Comparison of ENCODE assay signal across 20 mouse cellular contexts in genomic region chr4:128895841-128896240, GRCm38 (mm10). TPM values are rescaled to one million over a fixed set of nuclear protein-coding genes. Genes with fewer than 3 reads are reported as not detected.
A peak's percentile ranks its signal among the peaks of the same experiment; 100 is the strongest.
DNase-seq lines count a peak whose midpoint lies in the region; ATAC-seq and TF ChIP-seq lines count a peak whose summit lies in the region.
"Had no signal": no experiment of that assay in that cellular context is flagged by ENCODE, and none has a peak within 500 bp of the region (broad histone marks: within the 10 kb centered on the region; RNA-seq: fewer than 3 reads in every experiment).

No protein-coding gene starts in this region.

- H3K4me1 ChIP-seq in cerebellum, adult 2 months (ENCODE audit: control insufficient read depth, insufficient read depth, low read length): peaks cover 84% of the 10 kb centered on the region
- peaks cover 63% of the 10 kb centered on the region for H3K4me1 ChIP-seq in limb, embryonic 10.5 days
- peaks cover 25% of the 10 kb centered on the region for H3K4me1 ChIP-seq in midbrain, embryonic 15.5 days

- peak in 1 of 2 experiments; percentile 50 for DNase-seq in cerebellum, adult 2 months
- no peak for DNase-seq in cerebellum, postnatal 4 days (ENCODE audit: low spot score in 2 of 2)
- DNase-seq in cerebellum, adult 9-10 months: peak; percentile 56
- no peak for DNase-seq in cerebellum, postnatal 10 days
- peak; percentile 9 to 21 for DNase-seq in cerebellum, postnatal 14 days
- DNase-seq in limb, embryonic 10.5 days (ENCODE audit: low spot score): no peak
- no peak for DNase-seq in T-cell, adult 2 months (ENCODE audit: low spot score)
- DNase-seq: adrenal gland, adult 8-10 months; adrenal gland, postnatal 14 days; embryo, embryonic 11 days; gastrocnemius, adult 2 months had no signal

- 54% methylated on average over 4 of the region's 4 CpGs for WGBS in cerebellum, adult 2 months
- 96% methylated on average over 4 of the region's 4 CpGs for WGBS in limb, embryonic 10.5 days
- WGBS in midbrain, embryonic 15.5 days: 96% methylated on average over 4 of the region's 4 CpGs

- no peak overlapping the region for H3K9ac ChIP-seq in midbrain, embryonic 15.5 days
- H3K9ac ChIP-seq: embryonic facial prominence, embryonic 13.5 days; embryonic facial prominence, embryonic 15.5 days; forebrain, embryonic 12.5 days had no signal

- no peak for TF ChIP-seq CTCF in cerebellum, adult 2 months (IDR thresholded peaks at IDR 0.05; ENCODE audit: borderline replicate concordance, insufficient read depth, low read depth, low read length)

- H3K4me2 ChIP-seq in midbrain, embryonic 15.5 days: no peak overlapping the region
- H3K4me2 ChIP-seq: embryonic facial prominence, embryonic 13.5 days; embryonic facial prominence, embryonic 15.5 days; forebrain, embryonic 12.5 days had no signal

- H3K9me3 ChIP-seq in limb, embryonic 10.5 days (replicated peaks): no peaks in the 10 kb centered on the region
- no peaks in the 10 kb centered on the region for H3K9me3 ChIP-seq in midbrain, embryonic 15.5 days
- H3K9me3 ChIP-seq: embryonic facial prominence, embryonic 13.5 days; embryonic facial prominence, embryonic 15.5 days; forebrain, embryonic 10.5 days; forebrain, embryonic 12.5 days had no signal

- peak overlapping the region; percentile 60 for H3K27ac ChIP-seq in cerebellum, adult 2 months (ENCODE audit: insufficient read depth, low read length)
- H3K27ac ChIP-seq in limb, embryonic 10.5 days: 0 out of 2 replicates have a peak overlapping the region, but pooled peaks have one; percentile 61
- H3K27ac ChIP-seq in midbrain, embryonic 15.5 days: no peak overlapping the region
- H3K27ac ChIP-seq: embryonic facial prominence, embryonic 13.5 days; embryonic facial prominence, embryonic 15.5 days; forebrain, embryonic 10.5 days; forebrain, embryonic 12.5 days; gastrocnemius, adult 2 months had no signal

- no peak for ATAC-seq in midbrain, embryonic 15.5 days (replicated peaks)
- ATAC-seq: activated CD4-positive, CD25-positive, alpha-beta regulatory T cell, adult 4 months; forebrain, embryonic 14.5 days; forebrain, embryonic 16.5 days had no signal

- TF ChIP-seq POLR2A in cerebellum, adult 2 months (IDR thresholded peaks at IDR 0.05; ENCODE audit: borderline replicate concordance, insufficient read depth, low read length): no peak

- H3K36me3 ChIP-seq in limb, embryonic 10.5 days: peaks cover 6% of the 10 kb centered on the region
- no peaks in the 10 kb centered on the region for H3K36me3 ChIP-seq in midbrain, embryonic 15.5 days (replicated peaks)
- H3K36me3 ChIP-seq: forebrain, embryonic 10.5 days; forebrain, embryonic 12.5 days had no signal

- H3K27me3 ChIP-seq in cerebellum, adult 2 months (ENCODE audit: control insufficient read depth, insufficient read depth, low read length): no peaks in the 10 kb centered on the region
- no peaks in the 10 kb centered on the region for H3K27me3 ChIP-seq in limb, embryonic 10.5 days (ENCODE audit: low read depth, poor library complexity, severe bottlenecking)
- H3K27me3 ChIP-seq in midbrain, embryonic 15.5 days (replicated peaks): no peaks in the 10 kb centered on the region
- H3K27me3 ChIP-seq: embryonic facial prominence, embryonic 13.5 days; embryonic facial prominence, embryonic 15.5 days had no signal

- no peak overlapping the region for H3K4me3 ChIP-seq in cerebellum, adult 2 months (replicated peaks; ENCODE audit: insufficient read depth, low read depth, low read length)
- H3K4me3 ChIP-seq in limb, embryonic 10.5 days: no peak overlapping the region
- no peak overlapping the region for H3K4me3 ChIP-seq in midbrain, embryonic 15.5 days
- H3K4me3 ChIP-seq: embryonic facial prominence, embryonic 13.5 days; embryonic facial prominence, embryonic 15.5 days; erythroblast, embryonic 14.5 days; forebrain, embryonic 10.5 days; forebrain, embryonic 12.5 days; gastrocnemius, adult 2 months had no signal

RNA-seq across cellular contexts. Expression of gene Trim62, which starts 12.5 kb away (rescaled TPM):
- polyA plus RNA-seq in cerebellum, adult 2 months (2012; rRNA removed): 107 and 129 TPM in 2 replicates
- polyA plus RNA-seq in limb, embryonic 10.5 days (2016; fragmentation: Nextera tagmentation; extraction: Ambion mirVana): 6.4 and 8.2 TPM in 2 replicates
- 21.3 and 21.5 TPM in 2 replicates for polyA plus RNA-seq in midbrain, embryonic 15.5 days (2015; fragmentation: Nextera tagmentation; extraction: Ambion mirVana)
- polyA plus RNA-seq: erythroblast, embryonic 14.5 days had no signal

Comparison
In these comparisons a context has a peak if more than half of its experiments do, and no peak if none do; other contexts are left out.
1. DNase-seq: peak in cerebellum, adult 9-10 months (single experiment) and cerebellum, postnatal 14 days (2 of 2); none in cerebellum, postnatal 4 days (0 of 2), cerebellum, postnatal 10 days (0 of 2), limb, embryonic 10.5 days (single experiment) and T-cell, adult 2 months (single experiment).